Mouse (Mus musculus) gastrocnemius, postnatal 14 days (tissue): ENCODE data around the gene Sult6b2. TPM values are rescaled to one million over a fixed set of nuclear protein-coding genes. Genes with fewer than 3 reads are reported as not detected.

Experiments used
- DNase-seq: peaks from one replicate; pipeline ENCODE4 v3.0.0; 2021; ENCODE audit warnings: mixed read lengths
- intact Hi-C: fragments of 180-260 bp; cut with DNase I; formaldehyde crosslinking; loops from one replicate; pipeline ENCODE4 v1.15.1; 2025; ENCODE audit warnings: low total_unique reads
- total RNA-seq, 2 experiments: library from RNA; stranded (reverse); gene quantifications; 2 replicates each; pipeline ENCODE4 v1.2.3; 2021

Sult6b2 gene
- total RNA-seq, 2 experiments from 2014 or later = not detected

- intact Hi-C loops = loop anchor here (1.0 kb wide), 1 partner anchor 35 kb away; no protein-coding TSS in a partner anchor
- no peak for DNase-seq
Observed at GRCm38 (mm10) chr6:142814011-142814410, 9.7 kb upstream of the Sult6b2 start.

GRCm38 (mm10) chr6:142812969-142813368 is 8.7 kb upstream of the Sult6b2 start:
- DNase-seq = no peak
- intact Hi-C loops = no loop called here

DNA sequence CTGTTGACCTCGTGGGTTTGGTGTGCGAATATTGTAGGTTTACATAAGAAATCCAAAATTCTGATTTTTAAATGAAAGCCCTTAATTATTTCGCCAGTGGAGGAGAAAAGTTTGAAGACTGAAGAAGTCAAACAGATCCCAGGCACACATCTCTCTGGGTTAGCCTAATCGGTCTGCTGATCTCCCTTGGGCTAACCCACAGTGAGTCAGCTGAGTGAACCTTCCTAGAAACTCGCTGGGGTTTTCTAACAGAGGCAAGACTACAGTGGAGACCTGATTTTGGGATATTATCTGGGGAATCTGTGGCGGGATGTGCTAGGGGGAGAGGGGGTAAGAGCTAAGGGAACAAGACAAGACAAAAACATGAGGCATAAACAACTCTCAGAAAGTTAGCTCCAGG is 5.9 kb upstream of the Sult6b2 start:
- intact Hi-C loops = no loop called here
- DNase-seq = no peak

DNA sequence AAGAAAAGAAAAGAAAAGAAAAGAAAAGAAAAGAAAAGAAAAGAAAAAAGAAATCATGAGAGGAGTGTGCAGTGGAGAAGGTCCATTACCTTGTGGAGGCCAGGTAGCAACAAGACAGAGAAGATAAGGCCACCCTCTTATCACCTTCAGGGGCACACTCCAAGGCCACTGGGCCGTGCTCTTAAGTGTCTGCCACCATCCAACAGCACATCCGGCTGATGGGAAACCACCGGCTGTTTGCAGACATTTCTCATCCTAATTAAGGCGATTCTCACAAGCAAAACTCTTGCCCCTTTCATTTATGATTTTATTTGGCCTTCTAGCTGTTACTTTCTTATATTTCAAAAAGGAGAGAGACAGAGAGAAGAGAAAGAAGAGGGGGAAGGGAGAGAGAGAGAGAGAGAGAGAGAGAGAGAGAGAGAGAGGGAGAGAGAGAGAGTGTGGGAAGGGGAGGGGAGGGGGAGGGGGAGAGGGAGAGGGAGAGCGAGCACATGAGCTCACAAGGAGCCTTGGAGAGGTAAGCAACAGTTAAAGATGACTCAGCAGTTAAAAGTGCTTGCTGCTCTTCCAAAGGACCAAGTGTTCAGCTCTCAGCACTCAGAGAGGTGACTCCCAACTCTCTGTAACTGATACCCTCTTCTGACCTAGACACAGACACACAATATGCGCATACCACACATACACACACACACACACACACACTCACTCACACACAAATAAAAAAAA is 5.2 kb upstream of the Sult6b2 start:
- intact Hi-C loops = no loop called here
- no peak for DNase-seq

DNA sequence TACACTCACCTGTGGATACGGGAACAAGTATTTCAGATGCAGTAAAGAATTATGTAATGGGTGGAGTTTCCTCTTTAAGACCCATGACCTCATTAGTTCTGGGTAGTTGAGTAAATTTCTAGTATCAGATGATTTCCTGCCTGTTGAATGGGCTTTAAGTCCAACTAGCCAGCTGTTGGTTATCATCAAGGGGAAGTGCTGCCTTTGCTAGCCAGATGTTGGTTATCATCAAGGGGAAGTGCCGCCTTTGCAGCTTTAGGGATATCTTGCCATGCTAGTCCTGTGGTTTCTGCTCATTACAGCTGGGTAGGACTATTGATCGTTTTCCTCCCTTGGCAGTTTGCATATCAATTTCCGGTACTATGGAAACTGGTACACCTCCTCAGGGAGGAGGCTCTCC is 2.0 kb upstream of the Sult6b2 start:
- DNase-seq = no peak
- intact Hi-C loops = no loop called here

DNA sequence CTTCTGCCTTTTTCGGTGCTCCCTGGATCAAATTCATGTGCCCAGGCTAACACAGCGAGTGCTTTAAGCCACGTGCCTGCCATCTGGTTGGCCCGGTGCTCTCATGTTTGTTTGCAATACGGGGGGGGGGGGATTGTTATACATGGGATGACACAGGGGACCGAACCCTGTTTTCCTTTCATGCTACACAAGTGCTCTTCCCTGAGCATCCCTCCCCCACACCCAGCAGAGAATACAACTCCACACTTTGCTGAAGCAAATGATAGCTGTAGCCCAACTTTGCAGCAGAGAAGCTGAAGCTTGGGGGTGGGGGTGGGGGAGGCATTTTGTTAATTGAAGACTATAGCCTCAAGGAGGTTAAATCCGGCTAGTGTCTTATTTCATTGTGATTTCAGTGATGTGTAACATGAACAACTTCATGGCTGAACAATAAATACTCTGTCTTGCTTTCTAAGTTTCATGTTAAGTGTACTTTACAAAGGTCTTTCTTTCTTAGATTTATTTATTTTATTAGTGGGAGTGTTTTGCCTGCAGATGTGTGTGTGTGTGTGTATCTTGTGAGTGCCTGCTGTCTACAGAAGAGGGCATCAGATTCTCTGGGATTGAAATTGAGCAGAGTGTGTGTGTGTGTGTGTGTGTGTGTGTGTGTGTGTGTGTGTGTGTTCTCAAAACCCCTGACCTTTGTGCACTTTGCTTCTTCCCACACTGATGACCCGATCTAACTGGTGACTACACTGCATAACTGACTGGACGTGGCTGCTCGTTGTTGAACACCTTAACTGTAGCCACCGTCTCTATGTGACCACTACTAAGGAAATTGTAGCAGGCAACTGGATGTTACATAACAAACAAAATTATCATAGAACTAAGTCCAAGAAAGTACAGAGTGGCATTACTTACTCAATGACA is 1.4 kb downstream of the Sult6b2 start:
- intact Hi-C loops = no loop called here
- DNase-seq = no peak

- DNase-seq = no peak
- intact Hi-C loops = no loop called here
Observed at GRCm38 (mm10) chr6:142801687-142802086, 2.6 kb downstream of the Sult6b2 start.

- intact Hi-C loops = no loop called here
- no peak for DNase-seq
Observed at GRCm38 (mm10) chr6:142799704-142800374, 4.5 kb downstream of the Sult6b2 start.

DNA sequence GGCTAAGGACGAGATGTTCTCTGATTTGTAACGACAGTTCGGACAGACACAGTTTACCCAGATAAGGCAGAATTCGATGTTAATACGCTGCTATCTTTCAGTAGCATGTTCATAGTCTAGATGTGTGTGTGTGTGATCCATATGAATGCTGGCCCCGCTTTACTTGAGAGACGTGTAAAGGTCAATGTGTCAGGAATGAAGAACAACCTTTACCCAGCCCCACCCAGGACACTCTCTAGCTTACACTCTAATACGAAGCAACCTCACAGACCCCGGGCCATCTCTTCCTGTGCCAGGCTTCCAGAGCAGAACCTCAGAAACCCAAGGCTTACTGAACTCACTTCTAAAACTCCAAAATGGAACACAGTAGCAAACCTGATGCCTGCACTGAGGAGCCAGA is 5.5 kb downstream of the Sult6b2 start:
- intact Hi-C loops = no loop called here
- no peak for DNase-seq

DNA sequence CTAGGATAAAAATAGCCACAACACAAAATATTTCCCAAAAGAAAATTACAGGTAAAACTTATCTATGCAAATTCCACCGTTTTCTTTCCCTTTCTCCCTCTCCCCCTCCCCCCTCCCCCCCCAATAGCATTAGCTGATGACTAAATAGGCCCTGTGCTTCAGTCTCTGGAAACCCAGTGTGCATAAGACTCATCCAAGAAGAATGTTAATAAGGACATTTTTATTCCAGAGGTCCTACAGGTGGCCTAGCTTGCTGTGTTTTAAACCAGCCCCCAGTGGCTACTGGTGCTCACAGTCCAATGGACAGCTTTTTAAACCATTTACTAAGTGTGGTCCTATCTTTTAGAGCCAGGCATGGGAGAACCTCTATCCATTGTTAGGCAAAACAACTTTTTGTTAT is 6.3 kb downstream of the Sult6b2 start:
- DNase-seq = no peak

DNA sequence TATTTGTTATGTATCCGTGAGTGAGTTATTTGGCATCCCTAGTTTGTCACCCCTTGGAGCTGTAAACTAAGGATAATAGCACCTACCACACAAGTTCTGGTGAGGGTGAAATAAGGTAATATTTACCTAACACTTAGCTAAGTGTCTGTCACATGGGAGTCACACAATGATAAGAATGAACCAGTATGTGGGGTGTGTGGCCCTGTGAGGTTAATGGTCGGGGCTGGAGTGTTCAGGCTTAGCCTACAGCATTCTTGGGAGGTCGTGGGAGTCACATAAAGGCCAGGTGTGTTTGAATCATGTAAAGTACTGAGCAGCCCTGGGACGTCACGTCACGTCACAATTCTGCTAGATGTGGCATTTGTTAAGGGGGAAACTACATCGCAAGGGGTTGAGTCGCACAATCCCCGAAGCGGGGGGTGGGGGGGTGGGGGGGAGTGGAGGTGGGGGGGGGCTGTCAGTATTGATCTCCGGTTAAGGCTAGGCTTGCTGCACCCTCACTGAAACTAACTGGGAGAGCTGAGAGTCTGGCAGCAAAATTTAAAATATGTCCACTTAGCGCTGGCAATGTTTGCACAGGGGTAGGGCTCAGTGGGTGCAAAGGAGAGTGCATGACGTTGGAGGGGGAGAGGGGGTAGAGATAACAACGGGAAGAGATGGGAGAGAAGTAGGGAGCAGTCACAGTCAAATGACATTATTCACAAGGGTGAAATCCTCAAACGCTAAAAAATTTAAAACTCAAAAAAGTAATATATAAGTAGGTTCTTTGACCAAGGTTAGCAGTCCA is 8.5 kb downstream of the Sult6b2 start:
- intact Hi-C loops = no loop called here
- DNase-seq = no peak

More for the DNA sequence above, 6.3 kb downstream of the Sult6b2 start:
- intact Hi-C loops = no loop called here

GRCm38 (mm10) chr6:142795087-142795486 is 9.2 kb downstream of the Sult6b2 start:
- intact Hi-C loops = no loop called here
- DNase-seq = no peak

- intact Hi-C loops = no loop called here
- no peak for DNase-seq
Observed at GRCm38 (mm10) chr6:142793468-142793867, 10.8 kb downstream of the Sult6b2 start.

DNA sequence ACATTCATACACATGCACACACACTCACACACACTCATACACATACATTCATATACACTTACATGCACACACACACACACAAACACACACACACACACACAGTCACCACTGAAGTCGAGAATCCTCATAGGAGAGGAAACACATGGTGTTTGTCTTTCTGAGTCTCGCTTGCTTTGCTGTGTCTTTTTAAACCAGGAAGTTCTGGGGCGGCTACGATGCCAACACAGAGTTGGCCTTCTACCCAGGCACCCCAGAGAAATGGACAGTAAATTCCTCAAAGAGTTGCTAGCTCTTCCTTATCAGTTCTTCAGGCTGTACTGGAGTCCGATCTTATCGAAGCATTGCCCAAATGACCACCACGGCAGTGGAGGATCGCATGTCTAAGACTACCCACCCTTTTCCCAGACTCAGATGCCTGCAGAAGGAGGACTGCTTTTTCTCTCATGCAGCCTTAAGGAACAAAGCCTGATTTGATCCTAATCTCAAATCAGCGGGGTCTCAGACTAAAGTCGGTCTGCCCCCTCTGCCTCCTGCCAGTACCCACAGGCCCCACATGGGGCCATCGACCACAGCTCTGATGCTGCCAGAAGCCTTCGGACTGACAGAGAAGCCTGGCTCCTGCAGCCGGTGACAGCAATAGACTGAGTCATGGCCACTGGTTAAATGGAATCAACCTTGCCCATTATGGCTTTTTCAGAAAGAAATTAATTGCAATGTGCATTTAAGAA is 11.9 kb downstream of the Sult6b2 start:
- DNase-seq = no peak
- intact Hi-C loops = no loop called here

- no peak for DNase-seq
- intact Hi-C loops = loop anchor here (10.0 kb wide), 1 partner anchor 175 kb away; the partner anchor contains the start of gene St8sia1
Observed at GRCm38 (mm10) chr6:142789736-142790135, 14.6 kb downstream of the Sult6b2 start.

DNA sequence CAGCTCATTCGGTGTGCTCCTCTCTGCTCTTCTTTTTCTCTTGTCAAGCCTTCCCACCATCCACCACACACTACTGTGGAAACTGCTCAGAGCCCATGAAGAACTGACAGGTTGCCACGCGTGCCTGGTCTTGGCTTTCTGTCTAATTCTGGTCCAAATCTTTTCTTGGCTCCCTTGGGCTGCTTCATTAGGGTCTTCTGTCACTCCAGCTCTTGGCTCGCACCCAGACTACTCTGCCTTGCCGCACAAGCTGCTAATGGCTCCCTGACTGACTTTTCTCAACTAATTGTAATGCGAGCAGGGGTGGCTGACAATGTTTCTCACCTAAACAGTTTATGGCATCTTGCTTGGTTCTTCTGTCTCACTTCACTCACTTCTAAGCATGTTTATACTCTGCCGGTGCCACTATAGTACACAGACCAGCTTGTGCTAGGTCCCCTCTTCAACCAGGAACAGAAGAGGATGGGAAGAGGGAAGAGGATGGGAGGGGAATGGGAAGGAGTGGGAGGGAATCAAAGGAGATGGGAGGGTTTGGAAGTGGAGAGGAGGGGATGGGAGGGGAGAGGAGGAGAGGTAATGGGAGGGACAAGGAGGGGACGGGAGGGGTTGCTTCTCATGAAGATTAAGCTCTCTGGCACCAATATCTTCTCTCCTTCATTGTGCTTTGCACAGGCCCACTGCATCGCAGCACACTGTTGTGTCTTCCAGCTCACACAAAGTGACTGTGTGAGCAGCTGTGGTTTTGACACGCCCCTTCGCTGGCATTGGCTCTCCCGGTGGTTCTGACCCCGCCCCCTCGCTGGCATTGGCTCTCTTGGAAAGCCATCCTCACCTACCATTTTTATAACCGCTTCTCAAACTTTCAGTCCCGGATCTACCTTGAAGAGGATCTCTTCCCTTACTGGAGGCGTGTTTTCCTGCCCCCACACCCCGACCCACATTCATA is 16.0 kb downstream of the Sult6b2 start:
- intact Hi-C loops = loop anchor here (10.0 kb wide), 1 partner anchor 176 kb away; the partner anchor contains the start of gene St8sia1
- DNase-seq = no peak

- no peak for DNase-seq
- intact Hi-C loops = loop anchor here (10.0 kb wide), 1 partner anchor 179 kb away; the partner anchor contains the start of gene St8sia1
Observed at GRCm38 (mm10) chr6:142786106-142786505, 18.2 kb downstream of the Sult6b2 start.
